Mouse (Mus musculus): ENCODE data around the gene Ddx39. TPM values are rescaled to one million over a fixed set of nuclear protein-coding genes. Genes with fewer than 3 reads are reported as not detected.

Gene Ddx39
- polyA plus RNA-seq, 1 experiment from 2014 or later, result 82.6 TPM

DNA sequence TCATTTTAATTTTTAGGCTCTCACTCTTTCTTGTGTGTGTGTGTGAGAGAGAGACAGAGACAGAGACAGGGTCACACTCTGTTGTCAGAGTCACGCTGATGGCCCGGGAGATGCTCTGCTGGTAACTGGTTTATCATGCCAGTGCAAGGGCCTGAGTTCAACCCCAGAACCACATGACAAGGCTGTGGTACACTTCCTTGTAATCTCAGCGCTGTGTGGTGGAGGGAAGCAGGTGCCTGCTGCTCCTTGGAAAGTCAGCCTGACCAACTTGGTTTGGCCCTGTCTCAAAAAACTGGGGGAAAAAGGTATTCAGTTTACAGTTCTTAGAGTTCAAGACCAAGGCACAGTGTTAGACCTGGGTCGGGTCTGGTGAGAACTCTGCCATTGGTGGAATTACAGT, 52.5 kb downstream of the Ddx39 start:
- no peak overlapping the region for H3K27ac ChIP-seq (ENCODE audit: low read depth, low read length)
- 85% methylated on average over 4 of the region's 4 CpGs for WGBS
- no peaks in the 10 kb centered on the region for H3K4me1 ChIP-seq (ENCODE audit: control insufficient read depth, insufficient read depth, low read length)

DNA sequence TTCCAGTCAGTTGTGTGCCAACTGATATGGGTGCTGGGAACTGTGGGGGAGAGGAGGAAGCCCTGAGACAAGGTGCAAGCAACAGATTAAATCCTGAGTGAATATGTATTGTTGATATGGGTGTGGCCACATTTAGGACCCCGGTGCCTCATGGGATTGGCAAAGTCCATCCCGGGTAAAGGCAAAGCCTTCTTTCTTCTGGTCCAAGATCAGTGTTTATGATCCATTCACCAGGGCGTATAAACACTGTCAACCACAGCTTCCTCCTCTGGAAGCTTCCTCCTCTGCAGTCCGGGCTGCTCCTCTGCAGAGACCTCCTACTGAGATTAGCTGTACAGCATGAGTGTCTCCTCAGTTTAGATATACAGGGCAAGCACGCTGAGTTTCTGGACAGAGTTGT, 53.5 kb downstream of the Ddx39 start:
- no peaks in the 10 kb centered on the region for H3K9me3 ChIP-seq (ENCODE audit: control insufficient read depth, low read length)
- H3K4me3 ChIP-seq (ENCODE audit: low read depth, low read length), result no peak overlapping the region
- H3K27me3 ChIP-seq (ENCODE audit: control insufficient read depth, insufficient read depth, low read length), result no peaks in the 10 kb centered on the region; the same call in 1 of the 2 replicates
- H3K27ac ChIP-seq (ENCODE audit: low read depth, low read length), result no peak overlapping the region
- WGBS, result 59% methylated on average over 5 of the region's 5 CpGs
- ATAC-seq (ENCODE audit: low read depth), result no peak
- H3K4me1 ChIP-seq (ENCODE audit: control insufficient read depth, insufficient read depth, low read length), result no peaks in the 10 kb centered on the region
- H3K9ac ChIP-seq (replicated peaks; ENCODE audit: low read depth, low read length), result no peak overlapping the region
- no peak overlapping the region for H3K4me2 ChIP-seq (ENCODE audit: low read depth, low read length)
- no peaks in the 10 kb centered on the region for H3K36me3 ChIP-seq (ENCODE audit: control insufficient read depth, insufficient read depth, low read length)

More for the DNA sequence above, 52.5 kb downstream of the Ddx39 start:
- Histone ChIP-seq H3K4me2 (ENCODE audit: low read depth, low read length) (no peak overlapping the region), H3K27me3 (ENCODE audit: control insufficient read depth, insufficient read depth, low read length) (no peaks in the 10 kb centered on the region; the same call in 1 of the 2 replicates), H3K36me3 (ENCODE audit: control insufficient read depth, insufficient read depth, low read length) (no peaks in the 10 kb centered on the region), H3K9ac (replicated peaks; ENCODE audit: low read depth, low read length) (no peak overlapping the region), H3K4me3 (ENCODE audit: low read depth, low read length) (no peak overlapping the region), H3K9me3 (ENCODE audit: control insufficient read depth, low read length) (no peaks in the 10 kb centered on the region)
- ATAC-seq (ENCODE audit: low read depth), result no peak

DNA sequence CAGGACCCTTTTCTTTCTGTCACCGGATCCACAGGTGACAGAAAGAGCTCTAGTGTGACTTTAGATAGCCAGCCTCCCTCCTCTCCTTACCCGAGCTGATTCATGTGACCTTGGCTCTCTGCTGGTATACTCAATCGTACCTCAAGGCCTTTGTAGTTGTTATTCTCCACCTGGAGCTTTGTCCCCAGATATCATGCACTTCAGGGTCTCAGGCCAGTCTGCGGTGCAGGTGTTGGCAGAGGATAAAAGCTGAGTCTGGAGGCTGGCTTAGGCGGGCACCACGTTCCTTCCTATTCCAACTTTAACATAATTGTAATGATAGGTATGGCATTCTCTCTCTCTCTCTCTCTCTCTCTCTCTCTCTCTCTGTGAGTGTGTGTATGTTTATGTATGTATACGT, 54.7 kb downstream of the Ddx39 start:
- H3K9ac ChIP-seq (replicated peaks; ENCODE audit: low read depth, low read length), result no peak overlapping the region
- H3K9me3 ChIP-seq (ENCODE audit: control insufficient read depth, low read length), result no peaks in the 10 kb centered on the region
- no peaks in the 10 kb centered on the region for H3K4me1 ChIP-seq (ENCODE audit: control insufficient read depth, insufficient read depth, low read length)
- no peak overlapping the region for H3K4me2 ChIP-seq (ENCODE audit: low read depth, low read length)
- WGBS, result 79% methylated on average over 7 of the region's 7 CpGs
- H3K27me3 ChIP-seq (ENCODE audit: control insufficient read depth, insufficient read depth, low read length), result no peaks in the 10 kb centered on the region; the same call in 1 of the 2 replicates
- H3K27ac ChIP-seq (ENCODE audit: low read depth, low read length), result no peak overlapping the region
- no peaks in the 10 kb centered on the region for H3K36me3 ChIP-seq (ENCODE audit: control insufficient read depth, insufficient read depth, low read length)
- H3K4me3 ChIP-seq (ENCODE audit: low read depth, low read length), result no peak overlapping the region
- ATAC-seq (ENCODE audit: low read depth), result no peak

DNA sequence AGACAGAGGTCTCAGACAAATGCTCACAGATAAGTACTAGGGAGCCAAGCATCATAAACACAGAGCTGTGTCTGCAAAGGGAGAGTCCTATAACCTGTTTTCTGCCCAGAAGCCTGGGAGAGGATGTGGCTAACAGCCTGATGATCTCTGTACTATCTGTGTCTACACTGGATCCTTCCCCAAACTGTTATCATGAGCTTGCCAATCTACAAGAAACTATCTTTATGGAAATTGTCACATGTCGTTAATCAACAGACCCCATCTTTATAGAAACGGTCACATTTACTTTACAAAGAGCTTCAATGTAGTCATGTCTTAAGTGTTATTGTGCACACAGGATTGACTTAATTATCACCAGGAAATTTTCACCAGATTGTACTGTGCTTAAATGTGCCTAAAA, 55.7 kb downstream of the Ddx39 start:
- Histone ChIP-seq H3K9me3 (ENCODE audit: control insufficient read depth, low read length) (no peaks in the 10 kb centered on the region), H3K27ac (ENCODE audit: low read depth, low read length) (no peak overlapping the region), H3K4me3 (ENCODE audit: low read depth, low read length) (no peak overlapping the region), H3K27me3 (ENCODE audit: control insufficient read depth, insufficient read depth, low read length) (no peaks in the 10 kb centered on the region; the same call in 1 of the 2 replicates), H3K9ac (replicated peaks; ENCODE audit: low read depth, low read length) (no peak overlapping the region), H3K4me2 (ENCODE audit: low read depth, low read length) (no peak overlapping the region), H3K4me1 (ENCODE audit: control insufficient read depth, insufficient read depth, low read length) (no peaks in the 10 kb centered on the region), H3K36me3 (ENCODE audit: control insufficient read depth, insufficient read depth, low read length) (no peaks in the 10 kb centered on the region)
- no peak for ATAC-seq (ENCODE audit: low read depth)
- 88% methylated on average over 2 of the region's 2 CpGs for WGBS

DNA sequence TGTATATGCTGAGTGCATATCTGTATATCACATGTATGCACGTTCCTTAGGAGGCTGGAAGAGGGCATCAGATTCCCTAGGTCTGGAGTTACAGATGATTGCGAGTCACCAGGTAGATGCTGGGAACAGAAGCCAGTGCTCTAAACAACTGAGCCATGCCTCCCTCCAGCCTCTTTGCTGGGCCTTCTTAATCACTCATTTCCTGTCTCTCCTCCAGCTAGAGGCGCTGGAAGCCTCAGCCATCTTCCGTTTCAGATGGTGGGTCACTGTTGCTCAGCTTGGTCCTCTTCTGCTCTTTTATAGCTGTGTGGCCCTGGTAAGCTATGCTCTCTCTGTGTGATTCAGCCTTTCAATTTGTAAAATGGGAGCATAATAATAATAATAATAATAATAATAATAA, 56.8 kb downstream of the Ddx39 start:
- no peak overlapping the region for H3K9ac ChIP-seq (replicated peaks; ENCODE audit: low read depth, low read length)
- no peak overlapping the region for H3K27ac ChIP-seq (ENCODE audit: low read depth, low read length)
- no peaks in the 10 kb centered on the region; the same call in 1 of the 2 replicates for H3K27me3 ChIP-seq (ENCODE audit: control insufficient read depth, insufficient read depth, low read length)
- H3K9me3 ChIP-seq (ENCODE audit: control insufficient read depth, low read length), result no peaks in the 10 kb centered on the region
- no peaks in the 10 kb centered on the region for H3K36me3 ChIP-seq (ENCODE audit: control insufficient read depth, insufficient read depth, low read length)
- no peak overlapping the region for H3K4me3 ChIP-seq (ENCODE audit: low read depth, low read length)
- H3K4me1 ChIP-seq (ENCODE audit: control insufficient read depth, insufficient read depth, low read length), result no peaks in the 10 kb centered on the region
- no peak for ATAC-seq (ENCODE audit: low read depth)
- no peak overlapping the region for H3K4me2 ChIP-seq (ENCODE audit: low read depth, low read length)
- 45% methylated on average over 4 of the region's 4 CpGs for WGBS

DNA sequence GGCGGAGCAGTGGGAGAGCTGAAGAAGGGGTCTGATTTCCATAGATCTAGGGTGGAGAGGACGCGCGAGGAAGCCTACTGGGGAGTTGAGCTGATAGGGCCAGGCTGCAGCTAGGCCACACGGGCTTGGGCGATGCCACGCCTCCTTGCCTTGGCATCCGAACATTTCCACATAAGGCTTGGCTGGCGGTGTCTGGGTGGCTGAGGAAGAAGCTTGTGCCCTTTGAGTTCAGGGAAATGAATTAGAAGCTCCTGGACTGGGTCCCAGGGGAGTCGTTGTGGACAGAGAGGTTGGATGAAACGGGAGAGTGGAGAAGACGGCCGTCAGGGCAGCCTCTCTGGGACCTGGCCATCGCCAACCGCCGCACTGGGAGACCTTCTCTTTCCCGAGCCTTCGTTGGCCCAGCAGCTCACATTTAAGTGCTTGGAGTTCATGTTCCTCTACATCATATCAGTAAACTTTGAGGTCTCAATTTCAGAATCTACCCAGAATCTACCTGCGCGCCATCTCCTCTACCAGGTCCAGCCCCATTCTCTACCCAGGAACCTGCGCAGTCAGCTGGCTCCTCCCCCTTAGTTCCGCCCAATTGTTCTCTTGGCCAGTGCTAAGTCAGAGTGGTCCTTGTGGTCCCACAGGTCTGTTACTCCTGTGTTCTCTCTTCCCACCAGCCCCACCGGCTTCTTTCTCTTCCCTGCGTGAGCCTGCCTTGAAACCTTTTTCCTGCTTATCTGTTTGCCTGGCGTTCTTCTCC, 57.9 kb downstream of the Ddx39 start:
- H3K4me1 ChIP-seq (ENCODE audit: control insufficient read depth, insufficient read depth, low read length), result no peaks in the 10 kb centered on the region
- H3K4me3 ChIP-seq (ENCODE audit: low read depth, low read length), result peak overlapping the region; percentile 22
- no peaks in the 10 kb centered on the region; the same call in 1 of the 2 replicates for H3K27me3 ChIP-seq (ENCODE audit: control insufficient read depth, insufficient read depth, low read length)
- ATAC-seq (ENCODE audit: low read depth), result peak; percentile 48; the same call in 1 of the 2 replicates
- H3K4me2 ChIP-seq (ENCODE audit: low read depth, low read length), result peak overlapping the region; percentile 44
- H3K9me3 ChIP-seq (ENCODE audit: control insufficient read depth, low read length), result no peaks in the 10 kb centered on the region
- no peaks in the 10 kb centered on the region for H3K36me3 ChIP-seq (ENCODE audit: control insufficient read depth, insufficient read depth, low read length)
- H3K27ac ChIP-seq (ENCODE audit: low read depth, low read length), result no peak overlapping the region
- 7% methylated on average over 25 of the region's 25 CpGs for WGBS
- no peak overlapping the region for H3K9ac ChIP-seq (replicated peaks; ENCODE audit: low read depth, low read length)

DNA sequence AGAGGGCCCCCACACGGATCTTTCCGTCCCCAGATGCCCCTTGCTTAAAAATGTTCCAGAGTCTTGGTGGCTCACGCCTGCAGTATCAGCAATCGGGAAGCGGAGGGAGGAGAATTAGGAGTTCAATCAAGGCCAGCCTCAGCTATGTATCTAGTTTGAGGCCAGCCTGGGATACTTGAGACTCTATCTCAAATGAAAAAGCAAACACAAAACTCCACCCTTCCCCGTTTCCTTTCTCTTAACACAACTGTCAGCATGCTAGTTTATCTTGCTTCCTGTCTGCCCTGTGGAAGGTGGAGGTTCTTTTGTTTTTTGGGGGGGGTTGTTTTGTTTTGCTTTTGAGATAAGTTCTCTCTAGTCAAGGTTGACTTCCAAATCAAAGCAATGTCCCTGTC, 58.5 kb downstream of the Ddx39 start:
- Histone ChIP-seq H3K4me3 (ENCODE audit: low read depth, low read length) (no peak overlapping the region), H3K4me1 (ENCODE audit: control insufficient read depth, insufficient read depth, low read length) (no peaks in the 10 kb centered on the region), H3K36me3 (ENCODE audit: control insufficient read depth, insufficient read depth, low read length) (no peaks in the 10 kb centered on the region), H3K9ac (replicated peaks; ENCODE audit: low read depth, low read length) (no peak overlapping the region), H3K27me3 (ENCODE audit: control insufficient read depth, insufficient read depth, low read length) (no peaks in the 10 kb centered on the region; the same call in 1 of the 2 replicates), H3K4me2 (ENCODE audit: low read depth, low read length) (peak overlapping the region; percentile 44; the same call in 1 of the 2 replicates), H3K27ac (ENCODE audit: low read depth, low read length) (no peak overlapping the region), H3K9me3 (ENCODE audit: control insufficient read depth, low read length) (no peaks in the 10 kb centered on the region)
- 44% methylated on average over 6 of the region's 6 CpGs for WGBS
- ATAC-seq (ENCODE audit: low read depth), result no peak

DNA sequence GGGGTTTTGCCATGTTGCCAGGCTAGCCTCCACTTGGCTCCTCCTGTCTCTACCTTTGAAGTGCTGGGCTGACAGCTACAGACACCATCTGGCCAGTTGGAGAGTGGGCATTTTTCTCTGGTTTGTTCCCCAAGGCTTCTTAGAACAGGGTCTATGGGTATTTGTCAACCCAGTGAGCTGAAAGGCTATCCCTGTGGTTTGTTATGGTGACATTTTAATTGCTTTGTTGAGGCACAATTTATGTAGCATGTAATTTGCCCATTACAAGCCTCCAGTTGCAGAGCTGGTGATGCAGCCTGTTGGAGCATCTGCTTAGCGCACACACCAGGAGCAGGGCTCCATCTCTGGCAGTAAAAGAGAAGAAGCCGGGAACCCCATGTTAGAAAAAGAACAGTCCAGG, 59.2 kb downstream of the Ddx39 start:
- H3K27ac ChIP-seq (ENCODE audit: low read depth, low read length), result no peak overlapping the region
- peak; percentile 79; the same call in 1 of the 2 replicates for ATAC-seq (ENCODE audit: low read depth)
- no peaks in the 10 kb centered on the region for H3K36me3 ChIP-seq (ENCODE audit: control insufficient read depth, insufficient read depth, low read length)
- 22% methylated on average over 2 of the region's 2 CpGs for WGBS
- no peaks in the 10 kb centered on the region; the same call in 1 of the 2 replicates for H3K27me3 ChIP-seq (ENCODE audit: control insufficient read depth, insufficient read depth, low read length)
- no peaks in the 10 kb centered on the region for H3K9me3 ChIP-seq (ENCODE audit: control insufficient read depth, low read length)
- H3K4me1 ChIP-seq (ENCODE audit: control insufficient read depth, insufficient read depth, low read length), result no peaks in the 10 kb centered on the region
- H3K4me2 ChIP-seq (ENCODE audit: low read depth, low read length), result no peak overlapping the region
- H3K4me3 ChIP-seq (ENCODE audit: low read depth, low read length), result no peak overlapping the region
- no peak overlapping the region for H3K9ac ChIP-seq (replicated peaks; ENCODE audit: low read depth, low read length)
